Mouse (Mus musculus): ENCODE data around the gene Hnrnpf. TPM values are rescaled to one million over a fixed set of nuclear protein-coding genes. Genes with fewer than 3 reads are reported as not detected.

Gene Hnrnpf
- total and polyA plus RNA-seq, 3 experiments, result 598 to 1,196 (median 790) TPM

DNA sequence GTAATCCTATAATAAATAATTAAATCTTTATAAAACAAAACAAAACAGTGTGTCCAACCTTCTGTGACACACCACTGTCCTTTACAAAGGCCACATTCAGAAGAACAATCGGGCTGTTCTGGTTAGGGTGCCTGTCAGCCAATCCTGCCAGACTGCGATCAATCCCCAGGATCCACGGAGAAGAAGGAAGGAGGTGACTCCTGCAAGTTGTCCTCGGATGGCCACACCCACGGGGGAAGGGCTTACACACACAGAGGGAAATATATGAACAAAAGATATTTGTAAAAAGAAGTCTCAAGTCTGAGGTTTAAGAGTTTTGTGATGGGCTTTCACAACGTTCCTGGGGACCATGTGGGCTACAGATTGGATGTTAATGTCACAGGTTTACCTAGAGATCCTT, 38.3 kb upstream of the Hnrnpf start, which contains the start of gene Zfp239:
Gene Zfp239 (plus strand): TSS at position 253 of the 400 bp plus-strand sequence.
- Histone ChIP-seq H3K9ac (ENCODE audit: insufficient read depth, low read depth) (peak within 1 kb of the TSS; percentile 55), H3K4me1 (ENCODE audit: control insufficient read depth in 1 of 2, insufficient read depth in 2 of 2) (peaks cover 0 to 10% of the 10 kb centered on the region in 2 experiments; a peak in 2 of 4 replicates), H3K4me3 (replicated peaks in 1 of 3; ENCODE audit: low read depth in 2 of 3, low read length in 2 of 3, poor library complexity in 1 of 3) (peak within 1 kb of the TSS; percentile 84 to 97 (median 95)), H3K4me2 (ENCODE audit: insufficient read depth, low read depth, poor library complexity, severe bottlenecking) (peak within 1 kb of the TSS; percentile 96; the same call in 1 of the 2 replicates), H3K27ac (ENCODE audit: insufficient read depth, low read depth) (peak within 1 kb of the TSS; percentile 1; the same call in 1 of the 2 replicates), H3K27me3 (replicated peaks) (no peaks in the 10 kb centered on the region), H3K79me2 (replicated peaks; ENCODE audit: control insufficient read depth, extremely low read depth, insufficient read depth, poor library complexity, severe bottlenecking) (0 out of 2 replicates have a peak, but pooled peaks cover 7% of the 10 kb centered on the region), H3K36me3 (replicated peaks in 1 of 2; ENCODE audit: control insufficient read depth in 1 of 2, insufficient read depth in 1 of 2, low read length in 1 of 2) (peaks cover 0 to 16% of the 10 kb centered on the region in 2 experiments), H3K9me3 (replicated peaks; ENCODE audit: low read length) (no peaks in the 10 kb centered on the region)
- dilution Hi-C loops (cut with MboI; ENCODE audit: extremely low pct_ligation_motif_present, extremely low pct_unique_long_range_greater_than_20kb, low sequenced_read_pairs), result no loop called here
- in situ Hi-C loops (cut with MboI; ENCODE audit: low pct_ligation_motif_present, low pct_unique_long_range_greater_than_20kb, low sequenced_read_pairs), result loop anchor here (10.0 kb wide), 1 partner anchor 53 kb away; no protein-coding TSS in a partner anchor
- TF ChIP-seq RAD21 (IDR thresholded peaks at IDR 0.05; ENCODE audit: low read depth, low read length) (no peak), IRF4 (IDR thresholded peaks at IDR 0.05; ENCODE audit: low read depth, low read length) (no peak), UBTF (IDR thresholded peaks at IDR 0.05; ENCODE audit: low read depth, low read length) (no peak), POLR2AphosphoS2 (IDR thresholded peaks at IDR 0.05; ENCODE audit: low read depth, low read length) (no peak), NELFE (IDR thresholded peaks at IDR 0.05; ENCODE audit: low read depth, low read length) (no peak), MAX (IDR thresholded peaks at IDR 0.05; ENCODE audit: low read length) (no peak), MEF2A (IDR thresholded peaks at IDR 0.05; ENCODE audit: borderline replicate concordance, low read depth, low read length) (no peak), CHD1 (IDR thresholded peaks at IDR 0.05; ENCODE audit: low read depth, low read length) (no peak), USF1 (IDR thresholded peaks at IDR 0.05; ENCODE audit: low read depth, low read length) (no peak), CHD2 (IDR thresholded peaks at IDR 0.05; ENCODE audit: low read length) (no peak), ZNF384 (IDR thresholded peaks at IDR 0.05; ENCODE audit: low read depth, low read length) (no peak), POLR2A (IDR thresholded peaks at IDR 0.05; ENCODE audit: low read depth, low read length) (no peak), ZKSCAN1 (IDR thresholded peaks at IDR 0.05; ENCODE audit: borderline replicate concordance, low read depth, low read length) (no peak), TCF12 (IDR thresholded peaks at IDR 0.05; ENCODE audit: low read depth, low read length) (no peak)
- DNase-seq (ENCODE audit: extremely low read depth), result no peak

DNA sequence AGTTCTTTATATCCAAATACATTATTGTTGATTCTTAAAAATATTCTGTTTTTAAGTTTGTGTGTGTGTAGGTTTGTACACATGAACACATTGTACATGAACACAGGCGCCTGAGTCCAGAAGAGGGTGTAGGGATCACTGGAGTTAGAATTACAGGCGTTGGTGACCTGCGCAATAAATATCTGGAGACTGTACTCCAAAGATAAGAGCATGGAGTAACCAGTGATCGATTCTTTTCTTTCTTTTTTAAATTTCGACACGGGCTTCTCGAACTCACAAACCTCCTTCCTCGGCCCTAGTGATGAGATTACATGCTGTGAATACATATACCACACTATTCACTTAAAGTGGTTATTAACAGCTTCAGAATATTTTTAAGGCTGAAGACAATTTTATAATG, 37.7 kb upstream of the Hnrnpf start:
- H3K36me3 ChIP-seq (replicated peaks in 1 of 2; ENCODE audit: control insufficient read depth in 1 of 2, insufficient read depth in 1 of 2, low read length in 1 of 2), result peaks cover 0 to 20% of the 10 kb centered on the region in 2 experiments

More for the DNA sequence above, 37.7 kb upstream of the Hnrnpf start:
- in situ Hi-C loops (cut with MboI; ENCODE audit: low pct_ligation_motif_present, low pct_unique_long_range_greater_than_20kb, low sequenced_read_pairs), result loop anchor here (10.0 kb wide), 1 partner anchor 52 kb away; no protein-coding TSS in a partner anchor
- H3K27me3 ChIP-seq (replicated peaks), result no peaks in the 10 kb centered on the region
- H3K27ac ChIP-seq (ENCODE audit: insufficient read depth, low read depth), result no peak overlapping the region
- dilution Hi-C loops (cut with MboI; ENCODE audit: extremely low pct_ligation_motif_present, extremely low pct_unique_long_range_greater_than_20kb, low sequenced_read_pairs), result no loop called here
- H3K79me2 ChIP-seq (replicated peaks; ENCODE audit: control insufficient read depth, extremely low read depth, insufficient read depth, poor library complexity, severe bottlenecking), result 0 out of 2 replicates have a peak, but pooled peaks cover 7% of the 10 kb centered on the region
- H3K4me1 ChIP-seq (ENCODE audit: control insufficient read depth in 1 of 2, insufficient read depth in 2 of 2), result peaks cover 0 to 10% of the 10 kb centered on the region in 2 experiments; a peak in 2 of 4 replicates
- no peaks in the 10 kb centered on the region for H3K9me3 ChIP-seq (replicated peaks; ENCODE audit: low read length)
- no peak for DNase-seq (ENCODE audit: extremely low read depth)
- peak overlapping the region; percentile 55 for H3K9ac ChIP-seq (ENCODE audit: insufficient read depth, low read depth)
- no peak overlapping the region; the same call in 1 of the 2 replicates for H3K4me2 ChIP-seq (ENCODE audit: insufficient read depth, low read depth, poor library complexity, severe bottlenecking)
- H3K4me3 ChIP-seq (replicated peaks in 1 of 3; ENCODE audit: low read depth in 2 of 3, low read length in 2 of 3, poor library complexity in 1 of 3), result peak overlapping the region in 2 of 3 experiments; percentile 95 to 97
- no peak for TF ChIP-seq MAFK (IDR thresholded peaks at IDR 0.05; ENCODE audit: insufficient replicate concordance, low read length)

Measured in CH12.LX (cell line).